Mouse (Mus musculus): ENCODE data around the gene Sik3. TPM values are rescaled to one million over a fixed set of nuclear protein-coding genes. Genes with fewer than 3 reads are reported as not detected.
"Not testable (repeated sequence)": the region's sequence is repeated elsewhere in the genome, so short reads cannot be mapped to it uniquely, and the experiment has no call there.

Gene Sik3
- total RNA-seq, 2 experiments from 2014 or later = 56.3 to 63.1 TPM

DNA sequence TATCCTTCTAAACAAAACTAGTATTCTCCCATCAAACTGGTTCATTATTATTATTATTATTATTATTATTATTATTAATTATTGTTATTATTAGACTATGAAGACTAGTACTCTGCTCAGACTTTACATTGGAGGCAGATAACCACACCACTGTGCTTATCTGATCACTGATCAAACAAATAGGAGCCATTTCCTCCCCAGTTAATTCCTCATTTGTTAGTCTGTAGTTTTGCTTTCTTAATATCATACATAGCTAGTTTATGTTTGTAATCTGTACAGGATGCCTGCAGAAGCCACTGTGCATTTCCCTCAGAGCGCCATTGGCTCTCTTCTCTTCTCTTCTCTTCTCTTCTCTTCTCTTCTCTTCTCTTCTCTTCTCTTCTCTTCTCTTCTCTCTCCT is 129.9 kb downstream of the Sik3 start:
- no peak for DNase-seq
- intact Hi-C loops (cut with DNase I) = no loop called here

DNA sequence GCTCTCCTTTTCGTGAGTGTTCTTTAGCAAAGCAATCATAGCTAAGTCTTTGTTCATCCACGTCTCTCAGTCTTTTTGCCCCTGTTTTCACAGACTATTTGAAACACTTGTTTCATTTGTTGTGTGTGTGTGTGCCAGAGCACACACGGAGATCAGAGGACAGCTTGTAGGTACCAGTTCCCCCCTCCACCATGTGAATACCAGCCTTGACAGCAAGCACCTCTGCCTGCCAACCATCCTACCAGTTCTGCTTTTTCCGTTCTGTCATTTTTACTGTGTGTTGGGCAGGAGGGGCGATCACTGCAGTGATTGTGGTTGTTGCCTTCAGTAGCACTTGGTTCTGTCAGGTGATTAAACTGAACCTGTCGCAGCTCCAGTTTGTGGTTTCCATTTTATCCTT is 132.4 kb downstream of the Sik3 start:
- DNase-seq = no peak
- intact Hi-C loops (cut with DNase I) = no loop called here

DNA sequence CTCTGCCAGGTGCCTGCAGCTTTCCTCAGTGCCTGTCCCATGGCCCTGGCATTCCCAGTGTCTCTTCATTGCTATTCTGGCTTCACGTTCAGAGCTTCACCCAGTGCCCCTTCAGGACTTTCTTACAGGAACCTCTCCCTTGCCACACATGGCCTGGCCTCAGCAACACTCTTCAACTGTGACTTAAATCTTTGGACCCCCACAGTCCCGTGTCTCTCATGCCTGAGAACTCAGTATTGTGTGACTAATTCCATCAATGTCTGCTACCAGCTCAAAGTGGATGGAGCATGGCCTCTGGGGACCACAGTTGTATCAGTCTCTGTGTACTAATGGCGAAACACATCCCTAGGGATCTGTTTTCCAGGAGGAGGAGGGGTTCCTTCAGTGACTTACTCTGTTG is 133.8 kb downstream of the Sik3 start:
- DNase-seq = no peak
- intact Hi-C loops (cut with DNase I) = no loop called here

- intact Hi-C loops (cut with DNase I) = no loop called here
- no peak for DNase-seq
Observed at GRCm38 (mm10) chr9:46148723-46149122, 136.1 kb downstream of the Sik3 start.

GRCm38 (mm10) chr9:46149392-46149791 is 136.8 kb downstream of the Sik3 start:
- no peak for DNase-seq

DNA sequence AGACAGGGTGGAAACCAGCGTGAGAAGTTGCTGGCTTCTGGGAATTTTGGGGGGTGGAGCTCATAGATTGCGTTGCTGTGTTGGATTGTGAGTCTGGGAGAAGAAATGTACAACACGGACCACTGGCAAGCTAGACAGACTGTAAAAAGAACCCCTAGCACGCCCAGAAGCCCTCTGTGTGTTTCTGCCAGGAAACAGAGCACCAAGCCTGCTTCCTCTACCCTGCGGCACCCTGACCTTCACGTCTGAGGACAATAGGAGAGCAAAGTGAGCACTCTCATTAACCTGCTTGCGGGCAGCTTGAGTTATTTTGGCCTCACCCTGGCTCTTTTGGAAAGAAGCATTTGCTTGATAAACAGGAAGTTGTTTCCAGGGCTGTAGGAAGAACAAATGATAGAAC is 137.5 kb downstream of the Sik3 start:
- intact Hi-C loops (cut with DNase I) = loop anchor here (5.0 kb wide), 1 partner anchor 37 kb away; no protein-coding TSS in a partner anchor
- peak; percentile 32 to 46 for DNase-seq

More at GRCm38 (mm10) chr9:46149392-46149791, 136.8 kb downstream of the Sik3 start:
- intact Hi-C loops (cut with DNase I) = no loop called here

- no peak for DNase-seq
Observed at GRCm38 (mm10) chr9:46150890-46151703, 138.5 kb downstream of the Sik3 start.

DNA sequence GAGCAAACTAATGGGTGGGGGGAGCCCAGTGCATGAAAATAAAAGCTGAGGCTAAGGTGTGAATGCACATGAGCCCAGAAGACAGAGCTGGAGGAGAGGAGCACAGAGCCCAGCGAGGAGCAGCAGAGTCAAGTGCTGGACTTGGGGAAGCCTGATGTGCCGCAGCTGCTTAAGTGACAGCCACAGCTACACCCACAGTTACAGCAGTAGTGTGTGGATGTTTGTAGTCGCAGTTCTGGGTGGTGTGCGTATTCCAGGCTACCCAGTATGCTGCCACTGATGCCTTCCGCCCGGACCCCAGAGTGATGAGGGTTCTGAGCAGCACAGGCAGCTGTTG is 139.1 kb downstream of the Sik3 start:
- peak in 1 of 2 experiments; percentile 32 for DNase-seq
- intact Hi-C loops (cut with DNase I) = loop anchor here (5.0 kb wide), 1 partner anchor 36 kb away; no protein-coding TSS in a partner anchor

More at GRCm38 (mm10) chr9:46150890-46151703, 138.5 kb downstream of the Sik3 start:
- intact Hi-C loops (cut with DNase I) = loop anchor here (5.0 kb wide), 1 partner anchor 36 kb away; no protein-coding TSS in a partner anchor

- DNase-seq = no peak
- intact Hi-C loops (cut with DNase I) = loop anchor here (5.0 kb wide), 1 partner anchor 35 kb away; no protein-coding TSS in a partner anchor
Observed at GRCm38 (mm10) chr9:46152067-46153015, 139.7 kb downstream of the Sik3 start.

DNA sequence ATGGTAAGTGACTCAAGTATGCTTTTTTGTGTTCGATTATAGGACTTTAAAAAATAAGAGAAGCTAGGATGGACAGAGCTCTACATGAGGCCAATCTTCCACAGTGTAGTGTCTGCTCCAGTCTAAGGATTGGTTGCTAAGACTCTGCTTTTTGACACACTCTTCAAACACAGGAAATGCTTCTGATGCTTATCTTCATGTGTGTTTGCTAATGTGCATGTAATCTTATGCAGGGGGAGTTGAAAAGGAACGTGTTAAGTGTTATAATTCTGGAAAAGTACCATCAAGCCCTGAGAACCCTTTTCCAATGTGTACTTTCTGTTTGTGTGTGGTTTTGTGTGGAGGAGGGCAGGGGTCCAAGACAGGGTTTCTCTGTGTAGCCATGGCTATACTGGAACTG is 141.8 kb downstream of the Sik3 start:
- intact Hi-C loops (cut with DNase I) = loop anchor here (5.0 kb wide), 1 partner anchor 33 kb away; no protein-coding TSS in a partner anchor
- DNase-seq = no peak

GRCm38 (mm10) chr9:46155026-46155425 is 142.4 kb downstream of the Sik3 start:
- intact Hi-C loops (cut with DNase I) = no loop called here
- DNase-seq = no peak

DNA sequence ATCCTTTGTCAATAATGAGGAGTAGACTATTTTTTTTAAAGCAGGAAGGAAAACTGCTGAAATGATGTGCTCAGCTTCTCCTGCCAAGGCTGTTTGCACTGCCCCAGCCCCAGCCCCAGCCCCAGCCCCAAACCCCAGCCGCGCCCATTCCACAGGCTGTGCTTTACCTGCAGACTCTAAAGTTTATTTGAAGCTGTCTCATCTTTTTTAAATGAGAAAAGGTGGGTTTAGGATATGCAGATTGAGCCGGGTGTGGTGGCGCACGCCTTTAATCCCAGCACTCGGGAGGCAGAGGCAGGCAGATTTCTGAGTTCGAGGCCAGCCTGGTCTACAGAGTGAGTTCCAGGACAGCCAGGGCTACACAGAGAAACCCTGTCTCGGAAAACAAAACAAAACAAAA is 143.2 kb downstream of the Sik3 start:
- intact Hi-C loops (cut with DNase I); DNase-seq: not testable (repeated sequence)

GRCm38 (mm10) chr9:46156711-46157110 is 144.1 kb downstream of the Sik3 start:
- intact Hi-C loops (cut with DNase I) = no loop called here
- DNase-seq = no peak

GRCm38 (mm10) chr9:46158273-46158813 is 145.7 kb downstream of the Sik3 start:
- intact Hi-C loops (cut with DNase I) = no loop called here
- DNase-seq = no peak

- intact Hi-C loops (cut with DNase I) = no loop called here
- no peak for DNase-seq
Observed at GRCm38 (mm10) chr9:46163430-46163829, 150.8 kb downstream of the Sik3 start.

DNA sequence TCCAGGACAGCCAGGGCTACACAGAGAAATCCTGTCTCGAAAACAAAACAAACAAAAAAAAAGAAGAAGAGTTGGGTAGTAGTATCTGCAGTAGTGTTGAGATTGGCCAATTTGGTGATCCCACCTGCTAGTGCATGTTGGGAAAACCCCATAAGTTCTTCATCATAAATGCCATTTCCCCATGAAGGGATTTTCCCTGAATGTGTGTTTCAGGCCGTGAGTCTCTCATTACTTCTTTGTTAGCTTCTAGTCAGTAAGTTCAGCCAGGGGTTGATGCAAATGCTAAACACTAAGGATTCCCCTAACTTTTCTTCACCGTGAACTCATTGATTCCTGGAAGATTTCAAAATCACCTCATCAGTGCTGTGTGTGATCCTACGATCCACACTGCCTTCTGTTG is 156.2 kb downstream of the Sik3 start:
- intact Hi-C loops (cut with DNase I) = no loop called here
- no peak for DNase-seq

- DNase-seq = no peak
- intact Hi-C loops (cut with DNase I) = no loop called here
Observed at GRCm38 (mm10) chr9:46172251-46172650, 159.6 kb downstream of the Sik3 start.

GRCm38 (mm10) chr9:46172953-46173352 is 160.3 kb downstream of the Sik3 start:
- intact Hi-C loops (cut with DNase I) = no loop called here
- no peak for DNase-seq

- no peak for DNase-seq
- intact Hi-C loops (cut with DNase I) = no loop called here
Observed at GRCm38 (mm10) chr9:46173919-46174318, 161.3 kb downstream of the Sik3 start.

DNA sequence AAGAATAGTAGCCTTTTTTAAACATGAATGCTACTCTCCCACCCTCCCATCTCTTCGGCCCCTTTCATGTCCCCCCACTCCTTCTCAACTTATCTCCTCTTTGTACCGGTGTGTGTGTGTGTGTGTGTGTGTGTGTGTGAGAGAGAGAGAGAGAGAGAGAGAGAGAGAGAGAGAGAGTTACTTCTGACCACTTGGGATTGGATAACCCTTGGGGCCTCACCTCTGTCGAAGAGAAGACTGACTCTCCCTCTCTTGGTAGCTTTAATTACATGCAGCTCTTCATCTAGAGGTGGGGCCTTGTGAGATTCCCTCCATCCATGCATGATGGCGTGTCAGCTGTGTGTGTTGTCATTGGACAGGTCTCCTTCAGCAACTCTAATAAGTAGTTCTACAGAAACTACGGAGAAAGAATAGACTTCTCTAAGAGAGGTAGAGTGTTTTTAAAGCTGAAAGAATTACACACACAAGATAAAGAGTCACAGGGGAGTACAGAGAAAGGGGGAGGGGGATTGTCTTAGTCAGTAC is 162.2 kb downstream of the Sik3 start:
- intact Hi-C loops (cut with DNase I) = no loop called here
- no peak for DNase-seq

DNA sequence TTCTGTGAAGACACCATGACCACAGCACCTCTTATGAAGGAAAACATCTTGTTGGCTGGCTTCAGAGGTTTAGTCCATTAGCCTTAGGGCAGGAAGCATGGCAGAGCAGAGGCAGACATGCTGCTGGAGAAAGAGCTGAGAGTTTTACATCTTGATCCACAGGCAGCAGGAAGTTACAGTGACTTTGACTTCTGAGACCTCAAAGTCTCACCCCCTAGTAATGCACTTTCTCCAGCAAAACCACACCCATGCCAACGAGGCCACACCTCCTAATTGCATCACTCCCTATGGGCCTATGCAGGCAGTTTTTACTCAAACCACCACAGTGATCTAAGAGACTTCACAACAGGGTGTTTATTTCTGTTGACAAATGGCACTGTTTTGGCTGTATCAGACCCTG is 162.7 kb downstream of the Sik3 start:
- no peak for DNase-seq
- intact Hi-C loops (cut with DNase I) = no loop called here

Measured in heart, postnatal 14 days (tissue).